Mouse (Mus musculus): ENCODE measurements around the gene Skint6. TPM values are rescaled to one million over a fixed set of nuclear protein-coding genes. Genes with fewer than 3 reads are reported as not detected.
A peak's percentile ranks its signal among the peaks of the same experiment; 100 is the strongest.
"Not testable (repeated sequence)": the region's sequence is repeated elsewhere in the genome, so short reads cannot be mapped to it uniquely, and the experiment has no call there.

Skint6 gene
- 0.23 and 0.36 TPM in 2 replicates for polyA plus RNA-seq (2014; fragmentation: Nextera tagmentation; extraction: Ambion mirVana)

DNA sequence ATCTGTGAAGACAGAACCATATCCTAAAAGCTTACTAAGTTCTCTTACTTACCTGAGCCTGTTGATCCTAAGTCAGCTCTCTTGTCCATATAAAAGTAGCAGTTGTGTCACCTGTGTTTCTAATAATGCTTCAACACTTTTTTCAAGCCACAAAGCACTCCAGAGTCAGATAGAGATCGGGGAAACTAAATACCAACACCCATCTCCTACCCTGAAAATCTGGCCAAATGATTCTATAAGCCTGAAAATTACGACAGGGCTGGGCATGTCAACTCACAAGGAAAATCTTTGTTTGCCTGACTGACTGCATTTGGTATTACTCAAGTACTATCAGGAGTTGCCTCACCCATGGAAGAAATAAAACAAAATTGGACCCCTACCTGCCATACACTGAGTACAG is at the start of gene Skint6:
Gene Skint6 (minus strand): TSS at position 101 of the 400 bp plus-strand sequence.
- no peak within 1 kb of the TSS for H3K27ac ChIP-seq (ENCODE audit: low read length)
- no peak for ATAC-seq (ENCODE audit: insufficient number of reproducible peaks, insufficient read depth, low FRiP score, low read depth)

DNA sequence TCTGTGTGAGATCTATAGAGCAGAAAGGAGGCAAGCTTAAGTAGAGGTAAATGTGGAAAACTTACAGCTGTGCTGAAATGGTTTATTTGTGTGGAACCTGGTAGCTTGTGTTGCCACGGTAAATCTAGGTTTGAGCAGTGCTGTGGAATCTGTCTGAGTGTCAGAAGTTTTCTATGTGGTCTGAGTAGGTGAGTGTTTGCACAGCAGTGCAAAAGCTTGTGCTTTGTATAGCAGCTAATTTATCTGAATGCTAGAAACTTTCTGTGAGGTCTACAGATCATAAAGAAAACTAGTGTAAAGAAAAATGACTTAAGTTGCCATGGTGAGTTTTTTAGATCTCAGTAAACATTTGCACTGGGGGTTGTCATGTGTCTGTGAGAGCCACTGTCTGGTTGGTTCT is 34.1 kb upstream of the Skint6 start:
- no peaks in the 10 kb centered on the region for H3K36me3 ChIP-seq (ENCODE audit: control insufficient read depth, insufficient read depth, low read length)
- 68% methylated on average over 1 of the region's 1 CpGs for WGBS
- H3K4me1 ChIP-seq (ENCODE audit: control insufficient read depth, insufficient read depth, low read length), result no peaks in the 10 kb centered on the region
- no peak overlapping the region for H3K4me2 ChIP-seq (replicated peaks; ENCODE audit: low read depth, low read length)
- no peak overlapping the region for H3K9ac ChIP-seq (replicated peaks; ENCODE audit: low read depth, low read length)
- no peak overlapping the region for H3K4me3 ChIP-seq (ENCODE audit: low read depth, low read length)
- ATAC-seq (ENCODE audit: insufficient number of reproducible peaks, insufficient read depth, low FRiP score, low read depth), result 0 out of 2 replicates have a peak, but pooled peaks have one; percentile 58
- H3K27ac ChIP-seq (ENCODE audit: low read length), result no peak overlapping the region
- no peaks in the 10 kb centered on the region for H3K27me3 ChIP-seq (ENCODE audit: control insufficient read depth, insufficient read depth, low read length)
- no peaks in the 10 kb centered on the region; the same call in 1 of the 2 replicates for H3K9me3 ChIP-seq (ENCODE audit: control insufficient read depth, low read depth, low read length)

More for the DNA sequence above, at the start of gene Skint6:
- Histone ChIP-seq H3K4me3 (ENCODE audit: low read depth, low read length) (no peak within 1 kb of the TSS), H3K9me3 (ENCODE audit: control insufficient read depth, low read depth, low read length) (no peaks in the 10 kb centered on the region), H3K27me3 (ENCODE audit: control insufficient read depth, insufficient read depth, low read length) (no peaks in the 10 kb centered on the region), H3K4me1 (ENCODE audit: control insufficient read depth, insufficient read depth, low read length) (no peaks in the 10 kb centered on the region), H3K36me3 (ENCODE audit: control insufficient read depth, insufficient read depth, low read length) (no peaks in the 10 kb centered on the region), H3K9ac (replicated peaks; ENCODE audit: low read depth, low read length) (no peak within 1 kb of the TSS), H3K4me2 (replicated peaks; ENCODE audit: low read depth, low read length) (no peak within 1 kb of the TSS)
- WGBS, result 58% methylated on average over 2 of the region's 2 CpGs

GRCm38 (mm10) chr4:113301773-113302473 is 15.2 kb upstream of the Skint6 start:
- H3K27me3 ChIP-seq (ENCODE audit: control insufficient read depth, insufficient read depth, low read length), result no peaks in the 10 kb centered on the region
- H3K9ac ChIP-seq (replicated peaks; ENCODE audit: low read depth, low read length), result no peak overlapping the region
- no peak overlapping the region for H3K27ac ChIP-seq (ENCODE audit: low read length)
- H3K4me3 ChIP-seq (ENCODE audit: low read depth, low read length), result no peak overlapping the region
- no peaks in the 10 kb centered on the region for H3K36me3 ChIP-seq (ENCODE audit: control insufficient read depth, insufficient read depth, low read length)
- H3K4me2 ChIP-seq (replicated peaks; ENCODE audit: low read depth, low read length), result no peak overlapping the region
- peak; percentile 85; the same call in 1 of the 2 replicates for ATAC-seq (ENCODE audit: insufficient number of reproducible peaks, insufficient read depth, low FRiP score, low read depth)
- peaks cover 4% of the 10 kb centered on the region; the same call in 1 of the 2 replicates for H3K9me3 ChIP-seq (ENCODE audit: control insufficient read depth, low read depth, low read length)
- WGBS, result 61% methylated on average over 3 of the region's 3 CpGs
- no peaks in the 10 kb centered on the region for H3K4me1 ChIP-seq (ENCODE audit: control insufficient read depth, insufficient read depth, low read length)

DNA sequence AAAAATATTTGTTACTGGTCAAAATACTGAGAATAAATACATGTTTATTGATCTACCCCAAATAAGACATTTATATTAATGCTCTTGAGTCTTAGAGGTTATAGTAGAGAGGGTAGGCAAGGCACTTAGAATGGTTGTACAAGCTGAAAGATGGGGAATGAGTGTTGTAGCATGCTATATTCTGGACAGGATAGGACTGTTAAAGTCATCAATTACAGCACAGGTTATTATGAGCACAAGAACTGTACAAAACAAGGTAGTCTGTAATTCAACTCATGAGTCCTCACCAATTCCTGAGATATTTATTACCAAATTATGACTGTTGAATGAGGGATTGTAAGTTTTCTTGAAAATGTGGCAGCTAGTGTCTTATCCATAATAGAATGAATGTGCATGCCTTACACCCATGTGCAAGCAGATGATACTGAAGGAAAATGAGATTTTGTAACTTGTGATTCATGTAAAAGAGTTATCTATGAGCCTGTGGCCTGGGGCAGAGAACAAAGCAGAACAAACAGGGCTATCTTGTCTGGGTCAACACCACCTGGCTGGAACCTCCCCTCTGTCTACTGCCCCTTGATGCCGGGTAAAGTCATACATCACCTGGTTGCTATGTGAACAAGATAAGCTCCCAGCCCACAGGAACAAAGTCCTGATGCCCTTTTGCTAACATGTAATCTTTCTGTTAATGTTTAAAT is 23.3 kb downstream of the Skint6 start:
- no peak overlapping the region for H3K27ac ChIP-seq (ENCODE audit: low read length)
- no peaks in the 10 kb centered on the region for H3K27me3 ChIP-seq (ENCODE audit: control insufficient read depth, insufficient read depth, low read length)
- ATAC-seq (ENCODE audit: insufficient number of reproducible peaks, insufficient read depth, low FRiP score, low read depth), result no peak
- 45% methylated on average over 1 of the region's 1 CpGs for WGBS
- H3K36me3 ChIP-seq (ENCODE audit: control insufficient read depth, insufficient read depth, low read length), result no peaks in the 10 kb centered on the region
- no peak overlapping the region for H3K4me2 ChIP-seq (replicated peaks; ENCODE audit: low read depth, low read length)
- H3K9ac ChIP-seq (replicated peaks; ENCODE audit: low read depth, low read length), result no peak overlapping the region
- H3K9me3 ChIP-seq (ENCODE audit: control insufficient read depth, low read depth, low read length), result peaks cover 3% of the 10 kb centered on the region; the same call in 1 of the 2 replicates
- no peaks in the 10 kb centered on the region for H3K4me1 ChIP-seq (ENCODE audit: control insufficient read depth, insufficient read depth, low read length)
- H3K4me3 ChIP-seq (ENCODE audit: low read depth, low read length), result no peak overlapping the region

DNA sequence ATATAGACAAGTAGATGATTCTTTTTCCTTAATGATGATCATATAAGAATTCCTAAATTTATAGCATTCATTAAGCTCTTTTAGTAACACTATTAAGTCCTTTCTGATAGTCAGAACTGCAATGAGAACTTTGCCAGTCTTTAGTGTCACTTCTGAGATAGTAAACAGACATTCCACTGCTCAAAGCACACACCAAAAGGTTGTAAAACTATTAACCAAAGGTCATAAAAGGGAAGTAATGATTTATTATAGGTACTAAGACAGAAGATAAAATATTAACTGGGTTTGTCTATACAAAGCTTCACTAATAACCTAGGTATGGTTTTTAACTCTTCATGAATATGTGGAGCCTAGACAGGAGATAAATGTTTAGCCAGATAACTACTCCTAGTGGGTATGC is 41.0 kb downstream of the Skint6 start:
- Histone ChIP-seq H3K36me3 (ENCODE audit: control insufficient read depth, insufficient read depth, low read length) (no peaks in the 10 kb centered on the region), H3K9me3 (ENCODE audit: control insufficient read depth, low read depth, low read length) (no peaks in the 10 kb centered on the region), H3K9ac (replicated peaks; ENCODE audit: low read depth, low read length) (no peak overlapping the region), H3K4me1 (ENCODE audit: control insufficient read depth, insufficient read depth, low read length) (no peaks in the 10 kb centered on the region), H3K27ac (ENCODE audit: low read length) (no peak overlapping the region), H3K4me3 (ENCODE audit: low read depth, low read length) (no peak overlapping the region), H3K4me2 (replicated peaks; ENCODE audit: low read depth, low read length) (no peak overlapping the region), H3K27me3 (ENCODE audit: control insufficient read depth, insufficient read depth, low read length) (no peaks in the 10 kb centered on the region)
- ATAC-seq (ENCODE audit: insufficient number of reproducible peaks, insufficient read depth, low FRiP score, low read depth), result no peak

GRCm38 (mm10) chr4:113067621-113068020 is 219.2 kb downstream of the Skint6 start:
- Histone ChIP-seq H3K9me3 (ENCODE audit: control insufficient read depth, low read depth, low read length) (no peaks in the 10 kb centered on the region), H3K4me3 (ENCODE audit: low read depth, low read length) (no peak overlapping the region), H3K27me3 (ENCODE audit: control insufficient read depth, insufficient read depth, low read length) (no peaks in the 10 kb centered on the region), H3K4me1 (ENCODE audit: control insufficient read depth, insufficient read depth, low read length) (no peaks in the 10 kb centered on the region), H3K9ac (replicated peaks; ENCODE audit: low read depth, low read length) (no peak overlapping the region), H3K36me3 (ENCODE audit: control insufficient read depth, insufficient read depth, low read length) (no peaks in the 10 kb centered on the region), H3K27ac (ENCODE audit: low read length) (no peak overlapping the region), H3K4me2 (replicated peaks; ENCODE audit: low read depth, low read length) (no peak overlapping the region)
- WGBS, result 59% methylated on average over 3 of the region's 3 CpGs
- no peak for ATAC-seq (ENCODE audit: insufficient number of reproducible peaks, insufficient read depth, low FRiP score, low read depth)

- not testable (repeated sequence) for H3K4me1 ChIP-seq (ENCODE audit: control insufficient read depth, insufficient read depth, low read length); H3K4me3 ChIP-seq (ENCODE audit: low read depth, low read length); H3K4me2 ChIP-seq (replicated peaks; ENCODE audit: low read depth, low read length); H3K9ac ChIP-seq (replicated peaks; ENCODE audit: low read depth, low read length); H3K27ac ChIP-seq (ENCODE audit: low read length); H3K27me3 ChIP-seq (ENCODE audit: control insufficient read depth, insufficient read depth, low read length); H3K9me3 ChIP-seq (ENCODE audit: control insufficient read depth, low read depth, low read length); H3K36me3 ChIP-seq (ENCODE audit: control insufficient read depth, insufficient read depth, low read length); ATAC-seq (ENCODE audit: insufficient number of reproducible peaks, insufficient read depth, low FRiP score, low read depth)
- WGBS, result 29% methylated on average over 22 of the region's 22 CpGs
Observed at GRCm38 (mm10) chr4:112979160-112979559, 307.6 kb downstream of the Skint6 start.

- Histone ChIP-seq H3K4me1 (ENCODE audit: control insufficient read depth, insufficient read depth, low read length) (no peaks in the 10 kb centered on the region), H3K27me3 (ENCODE audit: control insufficient read depth, insufficient read depth, low read length) (no peaks in the 10 kb centered on the region), H3K4me3 (ENCODE audit: low read depth, low read length) (no peak overlapping the region), H3K36me3 (ENCODE audit: control insufficient read depth, insufficient read depth, low read length) (no peaks in the 10 kb centered on the region), H3K9me3 (ENCODE audit: control insufficient read depth, low read depth, low read length) (no peaks in the 10 kb centered on the region; the same call in 1 of the 2 replicates), H3K27ac (ENCODE audit: low read length) (no peak overlapping the region), H3K4me2 (replicated peaks; ENCODE audit: low read depth, low read length) (no peak overlapping the region), H3K9ac (replicated peaks; ENCODE audit: low read depth, low read length) (no peak overlapping the region)
- WGBS, result 0% methylated on average over 1 of the region's 1 CpGs
- no peak for ATAC-seq (ENCODE audit: insufficient number of reproducible peaks, insufficient read depth, low FRiP score, low read depth)
Observed at GRCm38 (mm10) chr4:112790646-112791045, 496.1 kb downstream of the Skint6 start.
